Mouse (Mus musculus): ENCODE results near the gene Zfp426.
A peak's percentile ranks its signal among the peaks of the same experiment; 100 is the strongest.

GRCm38 (mm10) chr9:20493281-20493680 lies 735 bp upstream of the Zfp426 start:
- TF ChIP-seq CTCF (IDR thresholded peaks at IDR 0.05; ENCODE audit: low read depth): peak; percentile 13; the same call in 1 of the 2 replicates
- TF ChIP-seq EP300 (IDR thresholded peaks at IDR 0.05; ENCODE audit: low read depth): no peak

All from liver, embryonic 14.5 days (tissue).